Mouse (Mus musculus) testis, adult 2 months (tissue): ENCODE measurements around the gene Prkcz. TPM values are rescaled to one million over a fixed set of nuclear protein-coding genes. Genes with fewer than 3 reads are reported as not detected.
"Not testable (repeated sequence)": the region's sequence is repeated elsewhere in the genome, so short reads cannot be mapped to it uniquely, and the experiment has no call there.

Experiments
- H3K27ac ChIP-seq: fragments of 200-500 bp; 2 replicates; pipeline ENCODE4 v1.5.1; 2012; ENCODE audit warnings: low read depth, low read length; ENCODE audit not compliant: control insufficient read depth, insufficient read depth
- H3K27me3 ChIP-seq: fragments of 200-500 bp; 2 replicates; pipeline ENCODE4 v1.6.1; 2012; ENCODE audit warnings: mild to moderate bottlenecking, low read length, moderate library complexity; ENCODE audit not compliant: control insufficient read depth, insufficient read depth
- H3K36me3 ChIP-seq: fragments of 200-500 bp; 2 replicates; pipeline ENCODE4 v1.6.1; 2012; ENCODE audit warnings: mild to moderate bottlenecking, low read length; ENCODE audit not compliant: control insufficient read depth, insufficient read depth
- H3K4me1 ChIP-seq: fragments of 200-500 bp; 2 replicates; pipeline ENCODE4 v1.6.1; 2012; ENCODE audit warnings: low read length; ENCODE audit not compliant: control insufficient read depth, insufficient read depth
- H3K4me3 ChIP-seq: fragments of 200-500 bp; 2 replicates; pipeline ENCODE4 v1.5.1; 2012; ENCODE audit warnings: low read depth, mild to moderate bottlenecking, low read length, moderate library complexity, mixed read lengths; ENCODE audit not compliant: control insufficient read depth
- CTCF ChIP-seq: fragments of 200-500 bp; IDR thresholded peaks from 2 replicates; pipeline ENCODE4 v1.5.1; 2012; ENCODE audit warnings: low read depth, mild to moderate bottlenecking, inconsistent platforms, low read length, moderate library complexity; ENCODE audit not compliant: control insufficient read depth, insufficient read depth, insufficient replicate concordance
- POLR2A ChIP-seq: fragments of 200-500 bp; IDR thresholded peaks from 2 replicates; pipeline ENCODE4 v1.6.1; 2012; ENCODE audit warnings: low read depth, mild to moderate bottlenecking, inconsistent platforms, low read length, moderate library complexity; ENCODE audit not compliant: control insufficient read depth
- polyA plus RNA-seq: library from polyadenylated mRNA; depleted of rRNA; stranded (reverse); fragments of >200 nt; gene quantifications from 2 replicates; pipeline ENCODE4 v1.2.3, GENCODE M21; 2012

The Prkcz gene
- polyA plus RNA-seq, 1 experiment, result 16.5 TPM

- peaks cover 5% of the 10 kb centered on the region for H3K4me1 ChIP-seq
- H3K4me3 ChIP-seq, result peak within 1 kb of the TSS; percentile 85
- TF ChIP-seq CTCF (no peak), POLR2A (peak; percentile 53; the same call in 1 of the 2 replicates)
- H3K27ac ChIP-seq, result peak within 1 kb of the TSS; percentile 51
- no peaks in the 10 kb centered on the region for H3K36me3 ChIP-seq
- no peaks in the 10 kb centered on the region for H3K27me3 ChIP-seq
Measured at GRCm38 (mm10) chr4:155249648-155250351, 111.4 kb downstream of the Prkcz start, which contains the start of gene Faap20. Gene Faap20 (plus strand): TSS chr4:155249802.

GRCm38 (mm10) chr4:155249257-155249647 is 111.9 kb downstream of the Prkcz start:
- Histone ChIP-seq H3K4me3 (peak overlapping the region; percentile 85), H3K27me3 (no peaks in the 10 kb centered on the region), H3K27ac (peak overlapping the region; percentile 51), H3K36me3 (no peaks in the 10 kb centered on the region), H3K4me1 (peaks cover 5% of the 10 kb centered on the region)
- no peak for TF ChIP-seq POLR2A
- TF ChIP-seq CTCF, result peak; percentile 80; the same call in 1 of the 2 replicates

DNA sequence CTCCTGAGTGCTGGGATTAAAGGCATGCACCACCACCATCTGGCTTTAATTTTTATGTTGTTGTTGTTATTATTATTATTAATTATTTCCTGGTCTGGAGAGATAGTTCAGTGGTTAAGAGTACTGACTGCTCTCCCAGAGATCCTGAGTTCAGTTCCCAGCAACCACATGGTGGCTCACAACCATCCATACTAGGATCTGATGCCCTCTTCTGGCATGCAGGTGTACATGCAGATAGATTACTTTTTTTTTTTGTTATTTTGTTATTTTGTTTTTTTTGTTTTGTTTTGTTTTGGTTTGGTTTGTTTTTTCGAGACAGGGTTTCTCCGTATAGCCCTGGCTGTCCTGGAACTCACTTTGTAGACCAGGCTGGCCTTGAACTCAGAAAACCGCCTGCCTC is 113.1 kb downstream of the Prkcz start:
- H3K27ac ChIP-seq, H3K4me3 ChIP-seq, H3K27me3 ChIP-seq, H3K36me3 ChIP-seq, H3K4me1 ChIP-seq: not testable (repeated sequence)

- Histone ChIP-seq H3K4me3 (no peak overlapping the region), H3K27ac (no peak overlapping the region), H3K36me3 (no peaks in the 10 kb centered on the region), H3K4me1 (peaks cover 5% of the 10 kb centered on the region), H3K27me3 (no peaks in the 10 kb centered on the region)
- TF ChIP-seq POLR2A (no peak), CTCF (no peak)
Measured at GRCm38 (mm10) chr4:155246691-155247105, 114.5 kb downstream of the Prkcz start.

DNA sequence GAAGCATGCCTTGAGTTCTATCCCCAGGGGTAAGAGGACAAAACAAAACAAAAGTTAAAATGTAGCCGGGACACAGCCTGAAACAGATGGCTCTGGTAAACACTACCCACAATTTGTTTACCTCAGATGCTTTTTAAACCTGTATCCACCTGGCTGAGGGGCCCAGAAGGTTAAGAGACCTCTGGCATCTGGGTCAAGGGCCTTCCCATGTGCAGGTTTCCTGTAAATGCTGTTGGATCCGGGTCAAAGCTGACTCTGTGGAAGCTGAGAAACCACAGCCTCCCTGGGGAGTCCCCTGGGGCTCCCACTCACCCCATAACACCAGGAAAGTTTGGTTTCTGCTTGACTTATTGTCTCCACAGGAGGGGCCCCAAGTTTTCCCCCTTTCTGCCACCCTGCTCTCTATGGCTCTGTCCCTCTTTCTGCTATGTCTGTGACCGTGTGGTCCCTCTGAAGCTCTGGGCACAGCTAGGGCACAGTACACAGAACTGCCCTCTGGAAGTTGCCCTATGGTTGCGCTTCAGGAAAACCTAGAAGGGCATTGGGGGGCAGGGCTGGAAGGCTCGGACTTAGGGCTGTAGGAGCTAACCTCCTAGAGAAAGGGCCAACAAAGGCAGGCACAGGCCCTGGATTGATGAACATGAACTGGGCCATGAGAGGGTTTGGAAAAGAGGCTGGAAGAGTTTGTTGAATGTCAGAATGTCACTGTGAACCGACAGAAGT is 115.2 kb downstream of the Prkcz start:
- no peak overlapping the region for H3K4me3 ChIP-seq
- H3K4me1 ChIP-seq, result peaks cover 5% of the 10 kb centered on the region
- H3K27ac ChIP-seq, result no peak overlapping the region
- TF ChIP-seq POLR2A (no peak), CTCF (no peak)
- no peaks in the 10 kb centered on the region for H3K36me3 ChIP-seq
- H3K27me3 ChIP-seq, result no peaks in the 10 kb centered on the region

- no peak for TF ChIP-seq CTCF
- no peak for TF ChIP-seq POLR2A
- no peaks in the 10 kb centered on the region; the same call in 1 of the 2 replicates for H3K4me1 ChIP-seq
Measured at GRCm38 (mm10) chr4:155243233-155243632, 117.9 kb downstream of the Prkcz start.

DNA sequence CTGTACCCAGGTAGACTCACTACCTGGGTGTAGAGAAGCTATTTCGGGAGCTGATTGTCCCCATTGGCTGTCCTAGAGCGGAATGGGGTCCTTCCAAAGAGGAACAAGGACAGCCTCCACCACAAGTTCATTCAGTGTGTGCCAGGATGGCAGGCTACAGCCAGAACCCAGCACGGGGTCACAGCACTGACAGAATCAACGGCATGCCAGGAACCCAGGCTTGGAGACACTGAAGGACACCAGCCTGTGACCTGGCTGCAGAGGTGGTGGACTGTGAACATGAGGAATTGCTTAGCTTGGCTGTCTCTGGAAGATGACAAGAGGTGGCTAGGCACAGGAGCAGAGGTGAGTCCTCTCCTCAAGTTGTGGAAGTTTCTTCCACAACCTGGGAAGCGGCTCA is 118.9 kb downstream of the Prkcz start:
- Histone ChIP-seq H3K27me3 (no peaks in the 10 kb centered on the region), H3K4me1 (no peaks in the 10 kb centered on the region; the same call in 1 of the 2 replicates), H3K27ac (no peak overlapping the region), H3K4me3 (no peak overlapping the region), H3K36me3 (no peaks in the 10 kb centered on the region)
- no peak for TF ChIP-seq POLR2A
- TF ChIP-seq CTCF, result no peak

More at GRCm38 (mm10) chr4:155243233-155243632, 117.9 kb downstream of the Prkcz start:
- Histone ChIP-seq H3K27ac (no peak overlapping the region), H3K27me3 (no peaks in the 10 kb centered on the region), H3K36me3 (no peaks in the 10 kb centered on the region), H3K4me3 (no peak overlapping the region)
